Mouse (Mus musculus): Measurements from ENCODE around the gene Rnf217. TPM values are rescaled to one million over a fixed set of nuclear protein-coding genes. Genes with fewer than 3 reads are reported as not detected.

The Rnf217 gene
- total RNA-seq, 2 experiments from 2014 or later: 4.5 to 4.8 TPM

- intact Hi-C loops (cut with DNase I): no loop called here
- no peak for DNase-seq
Measured at GRCm38 (mm10) chr10:31557311-31557710, 51.7 kb downstream of the Rnf217 start.

GRCm38 (mm10) chr10:31555433-31555960 lies 53.5 kb downstream of the Rnf217 start:
- intact Hi-C loops (cut with DNase I): no loop called here
- no peak for DNase-seq

- no peak for DNase-seq
- intact Hi-C loops (cut with DNase I): no loop called here
Measured at GRCm38 (mm10) chr10:31553302-31553701, 55.7 kb downstream of the Rnf217 start.

- DNase-seq: no peak
- intact Hi-C loops (cut with DNase I): no loop called here
Measured at GRCm38 (mm10) chr10:31551850-31552249, 57.1 kb downstream of the Rnf217 start.

GRCm38 (mm10) chr10:31551362-31551761 lies 57.6 kb downstream of the Rnf217 start:
- intact Hi-C loops (cut with DNase I): no loop called here

GRCm38 (mm10) chr10:31547156-31547555 lies 61.8 kb downstream of the Rnf217 start:
- intact Hi-C loops (cut with DNase I): no loop called here
- DNase-seq: no peak

More at GRCm38 (mm10) chr10:31551362-31551761, 57.6 kb downstream of the Rnf217 start:
- no peak for DNase-seq

GRCm38 (mm10) chr10:31544149-31544942 lies 64.6 kb downstream of the Rnf217 start:
- intact Hi-C loops (cut with DNase I): no loop called here
- no peak for DNase-seq

GRCm38 (mm10) chr10:31540518-31540917 lies 68.5 kb downstream of the Rnf217 start:
- intact Hi-C loops (cut with DNase I): no loop called here
- no peak for DNase-seq

- no peak for DNase-seq
- intact Hi-C loops (cut with DNase I): no loop called here
Measured at GRCm38 (mm10) chr10:31539351-31539750, 69.6 kb downstream of the Rnf217 start.

GRCm38 (mm10) chr10:31538721-31539120 lies 70.3 kb downstream of the Rnf217 start:
- intact Hi-C loops (cut with DNase I): no loop called here
- DNase-seq: no peak

- intact Hi-C loops (cut with DNase I): no loop called here
- DNase-seq: no peak
Measured at GRCm38 (mm10) chr10:31538243-31538642, 70.7 kb downstream of the Rnf217 start.

GRCm38 (mm10) chr10:31537213-31537612 lies 71.8 kb downstream of the Rnf217 start:
- DNase-seq: no peak
- intact Hi-C loops (cut with DNase I): no loop called here

GRCm38 (mm10) chr10:31535046-31535445 lies 73.9 kb downstream of the Rnf217 start:
- no peak for DNase-seq
- intact Hi-C loops (cut with DNase I): no loop called here

- intact Hi-C loops (cut with DNase I): no loop called here
Measured at GRCm38 (mm10) chr10:31533270-31533826, 75.6 kb downstream of the Rnf217 start.

GRCm38 (mm10) chr10:31532782-31533181 lies 76.2 kb downstream of the Rnf217 start:
- intact Hi-C loops (cut with DNase I): no loop called here
- no peak for DNase-seq

More at GRCm38 (mm10) chr10:31533270-31533826, 75.6 kb downstream of the Rnf217 start:
- DNase-seq: no peak

- intact Hi-C loops (cut with DNase I): loop anchor here (5.0 kb wide), 1 partner anchor 74 kb away; no protein-coding TSS in a partner anchor
Measured at GRCm38 (mm10) chr10:31528297-31528984, 80.5 kb downstream of the Rnf217 start.

GRCm38 (mm10) chr10:31525705-31526104 lies 83.3 kb downstream of the Rnf217 start:
- no peak for DNase-seq
- intact Hi-C loops (cut with DNase I): loop anchor here (5.0 kb wide), 1 partner anchor 77 kb away; no protein-coding TSS in a partner anchor

More at GRCm38 (mm10) chr10:31528297-31528984, 80.5 kb downstream of the Rnf217 start:
- DNase-seq: no peak

GRCm38 (mm10) chr10:31519420-31519819 lies 89.6 kb downstream of the Rnf217 start:
- DNase-seq: peak in 1 of 2 experiments; percentile 17
- intact Hi-C loops (cut with DNase I): no loop called here

GRCm38 (mm10) chr10:31518210-31518609 lies 90.8 kb downstream of the Rnf217 start:
- intact Hi-C loops (cut with DNase I): no loop called here
- no peak for DNase-seq

GRCm38 (mm10) chr10:31517192-31517591 lies 91.8 kb downstream of the Rnf217 start:
- intact Hi-C loops (cut with DNase I): no loop called here
- peak in 1 of 2 experiments; percentile 9 for DNase-seq

GRCm38 (mm10) chr10:31515897-31516296 lies 93.1 kb downstream of the Rnf217 start:
- intact Hi-C loops (cut with DNase I): no loop called here
- no peak for DNase-seq
